Mouse (Mus musculus): ENCODE results near the gene Entr1. TPM values are rescaled to one million over a fixed set of nuclear protein-coding genes. Genes with fewer than 3 reads are reported as not detected.
"Not testable (repeated sequence)": the region's sequence is repeated elsewhere in the genome, so short reads cannot be mapped to it uniquely, and the experiment has no call there.

Gene Entr1
- polyA plus RNA-seq, 1 experiment, result 50.8 TPM

DNA sequence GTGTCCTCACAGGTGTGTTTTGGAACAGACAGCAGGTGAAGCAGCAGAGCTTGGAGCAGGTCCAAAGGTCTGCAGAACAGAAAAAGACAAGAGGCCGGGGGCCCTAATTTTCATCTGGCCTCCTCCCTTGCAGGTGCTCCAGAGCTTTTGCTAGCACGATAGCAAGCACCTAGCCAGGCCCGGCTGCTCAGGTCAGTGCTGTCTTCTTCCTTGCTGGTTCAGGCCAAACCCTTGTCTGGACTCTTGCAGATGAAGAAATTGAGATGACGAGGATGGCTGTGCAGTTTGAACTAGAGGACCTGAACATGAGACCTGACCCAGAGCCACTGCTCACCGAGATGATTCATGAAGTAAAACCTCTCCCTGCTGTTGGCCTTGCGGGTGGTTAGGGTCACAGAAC lies 2.5 kb upstream of the Entr1 start:
- H3K4me2 ChIP-seq (ENCODE audit: low read depth), result no peak overlapping the region
- no peaks in the 10 kb centered on the region for H3K27me3 ChIP-seq (ENCODE audit: control insufficient read depth, insufficient read depth, insufficient read length)
- no peak overlapping the region for H3K4me3 ChIP-seq
- peaks cover 33% of the 10 kb centered on the region for H3K79me2 ChIP-seq (ENCODE audit: control insufficient read depth, insufficient read depth)
- no peak overlapping the region for H3ac ChIP-seq (ENCODE audit: control insufficient read depth, insufficient read length)
- H3K36me3 ChIP-seq (ENCODE audit: control insufficient read depth, insufficient read depth), result peaks cover 57% of the 10 kb centered on the region
- TF ChIP-seq MAX (IDR thresholded peaks at IDR 0.05; ENCODE audit: low read depth) (no peak), USF1 (IDR thresholded peaks at IDR 0.05; ENCODE audit: low read depth) (no peak), REST (IDR thresholded peaks at IDR 0.05; ENCODE audit: insufficient read depth, insufficient read length) (no peak), SRF (IDR thresholded peaks at IDR 0.05; ENCODE audit: control insufficient read depth, insufficient read length, low read depth) (no peak), CEBPB (IDR thresholded peaks at IDR 0.05; ENCODE audit: insufficient read depth, poor library complexity, severe bottlenecking) (no peak), POLR2AphosphoS2 (IDR thresholded peaks at IDR 0.05; ENCODE audit: insufficient read length, low read depth) (no peak), TCF12 (IDR thresholded peaks at IDR 0.05; ENCODE audit: insufficient read depth, poor library complexity, severe bottlenecking) (no peak), E2F4 (IDR thresholded peaks at IDR 0.05; ENCODE audit: insufficient read depth) (no peak)

GRCm38 (mm10) chr2:26390954-26391353 lies 1.8 kb upstream of the Entr1 start:
- H3K79me2 ChIP-seq (ENCODE audit: control insufficient read depth, insufficient read depth), result peaks cover 33% of the 10 kb centered on the region
- H3K4me2 ChIP-seq (ENCODE audit: low read depth), result peak overlapping the region; percentile 88
- H3K27me3 ChIP-seq (ENCODE audit: control insufficient read depth, insufficient read depth, insufficient read length), result no peaks in the 10 kb centered on the region
- TF ChIP-seq MYOD1 (IDR thresholded peaks at IDR 0.05; ENCODE audit: control insufficient read depth in 1 of 3, insufficient read length in 2 of 3, low read depth in 2 of 3), result peak in 1 of 3 experiments; percentile 75
- TF ChIP-seq REST (IDR thresholded peaks at IDR 0.05; ENCODE audit: insufficient read depth, insufficient read length), result no peak
- no peak for TF ChIP-seq USF1 (IDR thresholded peaks at IDR 0.05; ENCODE audit: low read depth)
- TF ChIP-seq MYOG (IDR thresholded peaks at IDR 0.05; ENCODE audit: control insufficient read depth in 1 of 3, insufficient read depth in 1 of 3, insufficient read length in 2 of 3, low read depth in 2 of 3), result peak in 1 of 3 experiments; percentile 61
- H3K4me3 ChIP-seq, result peak overlapping the region; percentile 96
- H3K36me3 ChIP-seq (ENCODE audit: control insufficient read depth, insufficient read depth), result peaks cover 56% of the 10 kb centered on the region
- H3ac ChIP-seq (ENCODE audit: control insufficient read depth, insufficient read length), result no peak overlapping the region

GRCm38 (mm10) chr2:26388682-26389153 lies 398 bp downstream of the Entr1 start:
- H3K4me2 ChIP-seq (ENCODE audit: low read depth), result peak overlapping the region; percentile 91
- H3K36me3 ChIP-seq (ENCODE audit: control insufficient read depth, insufficient read depth), result peaks cover 46% of the 10 kb centered on the region
- no peaks in the 10 kb centered on the region for H3K27me3 ChIP-seq (ENCODE audit: control insufficient read depth, insufficient read depth, insufficient read length)
- H3ac ChIP-seq (ENCODE audit: control insufficient read depth, insufficient read length), result peak overlapping the region; percentile 90
- peaks cover 33% of the 10 kb centered on the region for H3K79me2 ChIP-seq (ENCODE audit: control insufficient read depth, insufficient read depth)
- peak; percentile 54 for TF ChIP-seq POLR2AphosphoS2 (IDR thresholded peaks at IDR 0.05; ENCODE audit: insufficient read length, low read depth)
- no peak for TF ChIP-seq CEBPB (IDR thresholded peaks at IDR 0.05; ENCODE audit: insufficient read depth, poor library complexity, severe bottlenecking)
- TF ChIP-seq MYOD1 (IDR thresholded peaks at IDR 0.05; ENCODE audit: control insufficient read depth in 1 of 3, insufficient read length in 2 of 3, low read depth in 2 of 3), result peak in 1 of 3 experiments; percentile 18
- H3K4me3 ChIP-seq, result peak overlapping the region; percentile 96

DNA sequence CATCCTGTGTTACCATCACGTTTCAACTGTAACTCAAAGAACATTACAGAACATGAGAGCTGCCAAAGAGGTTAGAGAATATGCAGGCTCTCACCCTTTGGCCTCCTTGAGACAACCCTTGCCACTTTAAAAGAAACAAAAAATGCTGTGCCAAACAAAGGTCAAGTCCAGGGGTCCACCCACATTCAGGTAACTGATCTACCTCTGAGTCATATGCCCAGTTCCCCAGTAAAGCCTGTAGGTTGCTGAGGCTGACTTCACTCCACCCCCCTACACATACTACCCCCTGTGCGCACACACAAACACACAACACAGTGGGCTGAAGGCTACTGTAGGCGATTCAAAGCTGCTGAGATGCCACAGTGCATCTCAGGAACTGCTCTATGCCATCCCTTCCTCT lies 1.4 kb downstream of the Entr1 start:
- no peak for TF ChIP-seq MAX (IDR thresholded peaks at IDR 0.05; ENCODE audit: low read depth)
- no peak for TF ChIP-seq REST (IDR thresholded peaks at IDR 0.05; ENCODE audit: insufficient read depth, insufficient read length)
- Histone ChIP-seq H3K36me3 (ENCODE audit: control insufficient read depth, insufficient read depth) (peaks cover 40% of the 10 kb centered on the region), H3K79me2 (ENCODE audit: control insufficient read depth, insufficient read depth) (peaks cover 33% of the 10 kb centered on the region), H3ac (ENCODE audit: control insufficient read depth, insufficient read length) (no peak overlapping the region), H3K27me3 (ENCODE audit: control insufficient read depth, insufficient read depth, insufficient read length) (no peaks in the 10 kb centered on the region), H3K4me2 (ENCODE audit: low read depth) (peak overlapping the region; percentile 91), H3K4me3 (peak overlapping the region; percentile 96)

DNA sequence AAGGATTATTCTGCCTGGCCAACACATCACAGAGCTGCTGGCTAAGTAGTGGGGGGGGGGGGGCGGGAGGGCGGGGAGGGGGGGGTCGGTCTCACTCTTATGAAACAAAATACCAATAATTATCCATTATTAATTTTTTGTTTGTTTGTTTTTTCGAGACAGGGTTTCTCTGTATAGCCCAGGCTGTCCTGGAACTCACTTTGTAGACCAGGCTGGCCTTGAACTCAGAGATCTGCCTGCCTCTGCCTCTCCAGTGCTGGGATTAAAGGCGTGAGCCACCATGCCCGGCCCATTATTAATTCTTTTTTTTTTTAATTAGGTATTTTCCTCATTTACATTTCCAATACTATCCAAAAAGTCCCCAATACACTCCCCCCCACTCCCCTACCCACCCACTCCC lies 8.2 kb downstream of the Entr1 start:
- H3K4me3 ChIP-seq, result peak overlapping the region; percentile 84
- H3K27me3 ChIP-seq (ENCODE audit: control insufficient read depth, insufficient read depth, insufficient read length), result not testable (repeated sequence)
- peaks cover 26% of the 10 kb centered on the region for H3K36me3 ChIP-seq (ENCODE audit: control insufficient read depth, insufficient read depth)
- H3K4me2 ChIP-seq (ENCODE audit: low read depth), result peak overlapping the region; percentile 69
- peaks cover 15% of the 10 kb centered on the region for H3K79me2 ChIP-seq (ENCODE audit: control insufficient read depth, insufficient read depth)
- H3ac ChIP-seq (ENCODE audit: control insufficient read depth, insufficient read length), result peak overlapping the region; percentile 54

DNA sequence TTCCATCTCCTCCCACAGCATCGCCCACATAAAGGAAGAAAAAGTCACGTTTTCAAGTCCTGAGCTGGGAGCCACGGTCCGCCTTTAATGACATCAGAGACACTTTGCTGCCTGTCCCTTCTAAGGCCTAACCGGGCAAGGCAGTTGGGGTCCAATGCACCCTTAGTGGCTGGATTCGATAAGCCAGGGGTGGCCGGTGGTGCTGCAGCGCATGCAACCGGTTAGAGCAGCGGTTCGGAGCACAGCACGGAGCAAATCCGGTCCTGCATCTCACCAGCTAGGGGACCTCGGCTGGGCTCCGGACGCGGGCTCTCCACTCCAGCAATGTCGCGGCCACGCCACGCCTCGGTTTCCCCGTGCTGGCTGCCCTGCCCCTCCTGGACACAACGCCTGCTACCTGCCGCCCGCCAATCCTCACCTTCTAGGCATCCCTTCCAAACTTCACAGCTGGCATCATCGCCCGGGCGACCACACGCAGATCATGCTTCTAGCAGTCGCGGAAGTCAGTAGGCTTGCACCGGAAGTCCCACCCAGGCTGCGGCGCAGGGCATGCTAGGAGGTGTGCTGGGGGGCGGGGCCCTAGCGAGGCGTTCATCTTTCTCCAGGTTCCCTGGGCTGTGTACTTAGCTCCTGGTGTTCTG lies 8.9 kb downstream of the Entr1 start, which contains the start of gene Snapc4:
Gene Snapc4, minus strand, starts transcription at position 523 of the 641 bp plus-strand sequence.
- H3K36me3 ChIP-seq (ENCODE audit: control insufficient read depth, insufficient read depth), result peaks cover 26% of the 10 kb centered on the region
- H3K4me2 ChIP-seq (ENCODE audit: low read depth), result peak within 1 kb of the TSS; percentile 99
- H3K4me3 ChIP-seq, result peak within 1 kb of the TSS; percentile 84
- no peaks in the 10 kb centered on the region for H3K27me3 ChIP-seq (ENCODE audit: control insufficient read depth, insufficient read depth, insufficient read length)
- peaks cover 15% of the 10 kb centered on the region for H3K79me2 ChIP-seq (ENCODE audit: control insufficient read depth, insufficient read depth)
- TF ChIP-seq POLR2A (IDR thresholded peaks at IDR 0.05; ENCODE audit: insufficient read length, low read depth), result peak; percentile 90
- TF ChIP-seq REST (IDR thresholded peaks at IDR 0.05; ENCODE audit: insufficient read depth, insufficient read length), result no peak
- no peak for TF ChIP-seq MAX (IDR thresholded peaks at IDR 0.05; ENCODE audit: low read depth)
- TF ChIP-seq TCF3 (IDR thresholded peaks at IDR 0.05; ENCODE audit: insufficient read length, low read depth), result no peak
- no peak for TF ChIP-seq CEBPB (IDR thresholded peaks at IDR 0.05; ENCODE audit: insufficient read depth, poor library complexity, severe bottlenecking)
- TF ChIP-seq E2F4 (IDR thresholded peaks at IDR 0.05; ENCODE audit: insufficient read depth), result no peak
- TF ChIP-seq POLR2AphosphoS2 (IDR thresholded peaks at IDR 0.05; ENCODE audit: insufficient read length, low read depth), result peak; percentile 84
- TF ChIP-seq MYOG (IDR thresholded peaks at IDR 0.05; ENCODE audit: control insufficient read depth in 1 of 3, insufficient read depth in 1 of 3, insufficient read length in 2 of 3, low read depth in 2 of 3), result peak in 1 of 3 experiments; percentile 7
- no peak for TF ChIP-seq USF1 (IDR thresholded peaks at IDR 0.05; ENCODE audit: low read depth)
- peak; percentile 20 for TF ChIP-seq SRF (IDR thresholded peaks at IDR 0.05; ENCODE audit: control insufficient read depth, insufficient read length, low read depth)
- TF ChIP-seq TCF12 (IDR thresholded peaks at IDR 0.05; ENCODE audit: insufficient read depth, poor library complexity, severe bottlenecking), result no peak
- TF ChIP-seq MYOD1 (IDR thresholded peaks at IDR 0.05; ENCODE audit: control insufficient read depth in 1 of 3, insufficient read length in 2 of 3, low read depth in 2 of 3), result peak in 1 of 3 experiments; percentile 5
- peak within 1 kb of the TSS; percentile 54 for H3ac ChIP-seq (ENCODE audit: control insufficient read depth, insufficient read length)
